Mouse (Mus musculus) cortical plate, adult 2 months (tissue): ENCODE results near the gene Blnk. TPM values are rescaled to one million over a fixed set of nuclear protein-coding genes. Genes with fewer than 3 reads are reported as not detected.

Experiments used
- H3K27ac ChIP-seq: fragments of 200-500 bp; 2 replicates; pipeline ENCODE4 v1.5.1; 2012; ENCODE audit warnings: low read length, control low read depth, inconsistent platforms; ENCODE audit not compliant: insufficient read depth
- H3K4me1 ChIP-seq: fragments of 200-500 bp; 2 replicates; pipeline ENCODE4 v1.6.1; 2011; ENCODE audit warnings: low read length; ENCODE audit not compliant: control insufficient read depth, insufficient read depth
- H3K4me3 ChIP-seq: fragments of 200-500 bp; 2 replicates; pipeline ENCODE4 v1.5.1; 2011; ENCODE audit warnings: mild to moderate bottlenecking, low read length, control low read depth; ENCODE audit not compliant: insufficient read depth
- CTCF ChIP-seq: fragments of 200-500 bp; IDR thresholded peaks from 2 replicates; pipeline ENCODE4 v1.5.1; 2011; ENCODE audit warnings: mild to moderate bottlenecking, control low read depth, low read length; ENCODE audit not compliant: insufficient read depth; ENCODE audit errors: extremely low read depth
- POLR2A ChIP-seq: fragments of 200-500 bp; IDR thresholded peaks from 2 replicates; pipeline ENCODE4 v1.6.1; 2011; ENCODE audit warnings: mild to moderate bottlenecking, low read length, control low read depth; ENCODE audit not compliant: insufficient read depth; ENCODE audit errors: extremely low read depth
- polyA plus RNA-seq: library from polyadenylated mRNA; depleted of rRNA; stranded (reverse); fragments of >200 nt; gene quantifications from 2 replicates; pipeline ENCODE4 v1.2.3, GENCODE M21; 2012

The Blnk gene
- polyA plus RNA-seq, 1 experiment = 8.4 TPM

DNA sequence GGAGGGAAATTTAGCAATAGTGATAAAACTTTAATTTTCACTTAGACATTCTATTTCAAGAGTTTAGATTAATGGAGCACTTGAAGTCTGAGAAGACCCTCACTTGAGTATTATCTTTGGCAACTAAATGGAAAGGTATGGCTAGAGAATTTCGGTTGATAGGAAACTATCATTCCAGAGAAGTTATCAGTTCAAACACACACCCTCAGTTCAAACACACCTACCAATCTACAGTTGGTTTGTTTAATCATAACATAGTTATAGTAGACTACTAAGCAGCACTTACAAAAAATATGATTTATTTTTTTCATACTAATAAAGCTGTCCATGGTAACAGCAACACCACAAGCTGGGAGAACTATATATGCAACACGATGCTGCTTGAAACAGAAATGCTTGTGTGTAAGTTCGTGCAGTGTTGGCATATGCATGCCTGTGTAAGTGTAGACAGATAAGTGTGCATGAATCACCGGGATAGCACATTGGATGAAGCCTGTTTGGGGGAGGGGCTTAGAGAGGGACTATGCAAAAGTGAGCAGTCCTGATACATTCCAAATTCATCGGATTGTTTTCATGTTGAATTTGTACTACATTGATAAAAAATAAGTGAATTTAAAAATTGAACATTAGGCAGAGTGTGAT is 22.9 kb downstream of the Blnk start:
- no peaks in the 10 kb centered on the region; the same call in 1 of the 2 replicates for H3K4me1 ChIP-seq
- no peak overlapping the region for H3K27ac ChIP-seq
- no peak overlapping the region for H3K4me3 ChIP-seq
- TF ChIP-seq POLR2A (no peak), CTCF (no peak)

DNA sequence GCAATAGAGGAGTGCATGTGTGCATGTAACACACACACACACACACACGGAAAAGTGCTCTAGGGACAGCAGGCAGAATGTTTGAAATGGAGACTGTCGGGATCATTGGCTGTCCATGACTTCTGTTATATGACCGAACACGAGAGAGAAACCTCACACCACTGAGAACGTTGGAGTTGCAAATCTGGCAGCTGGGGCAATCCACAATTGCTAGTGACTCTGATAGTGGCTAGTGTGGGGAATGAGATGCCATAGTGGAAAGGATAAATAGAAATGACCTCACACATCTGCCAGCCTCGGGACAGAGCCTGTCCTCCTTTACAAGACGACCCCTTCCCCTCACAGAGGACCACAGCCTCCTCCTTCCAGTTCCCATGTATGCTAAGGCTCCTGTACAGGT is 23.6 kb downstream of the Blnk start:
- H3K4me1 ChIP-seq = no peaks in the 10 kb centered on the region; the same call in 1 of the 2 replicates
- TF ChIP-seq CTCF (no peak), POLR2A (no peak)
- no peak overlapping the region for H3K27ac ChIP-seq

DNA sequence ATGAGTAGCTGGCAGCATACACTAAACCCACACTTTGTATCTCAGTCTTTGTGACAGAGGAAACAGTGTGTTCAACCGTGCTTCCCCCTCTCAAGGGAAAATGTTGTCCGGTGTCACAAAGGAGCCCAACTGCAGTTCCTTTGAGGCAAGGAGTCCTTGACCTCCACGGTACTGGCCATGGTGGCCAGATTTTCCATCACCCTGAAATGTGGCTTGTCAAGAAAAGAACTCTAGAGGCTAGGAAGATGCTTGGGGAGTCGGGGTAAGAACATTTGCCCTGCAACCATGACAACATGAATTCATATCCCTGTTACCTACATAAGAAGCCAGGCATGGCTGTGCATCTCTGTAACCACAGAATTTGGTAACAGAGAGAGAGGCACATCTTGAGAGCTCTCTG is 24.0 kb downstream of the Blnk start:
- Histone ChIP-seq H3K27ac (no peak overlapping the region), H3K4me3 (no peak overlapping the region), H3K4me1 (peaks cover under 1% of the 10 kb centered on the region; the same call in 1 of the 2 replicates)
- TF ChIP-seq CTCF = no peak
- TF ChIP-seq POLR2A = no peak

More for the DNA sequence above, 23.6 kb downstream of the Blnk start:
- no peak overlapping the region for H3K4me3 ChIP-seq

DNA sequence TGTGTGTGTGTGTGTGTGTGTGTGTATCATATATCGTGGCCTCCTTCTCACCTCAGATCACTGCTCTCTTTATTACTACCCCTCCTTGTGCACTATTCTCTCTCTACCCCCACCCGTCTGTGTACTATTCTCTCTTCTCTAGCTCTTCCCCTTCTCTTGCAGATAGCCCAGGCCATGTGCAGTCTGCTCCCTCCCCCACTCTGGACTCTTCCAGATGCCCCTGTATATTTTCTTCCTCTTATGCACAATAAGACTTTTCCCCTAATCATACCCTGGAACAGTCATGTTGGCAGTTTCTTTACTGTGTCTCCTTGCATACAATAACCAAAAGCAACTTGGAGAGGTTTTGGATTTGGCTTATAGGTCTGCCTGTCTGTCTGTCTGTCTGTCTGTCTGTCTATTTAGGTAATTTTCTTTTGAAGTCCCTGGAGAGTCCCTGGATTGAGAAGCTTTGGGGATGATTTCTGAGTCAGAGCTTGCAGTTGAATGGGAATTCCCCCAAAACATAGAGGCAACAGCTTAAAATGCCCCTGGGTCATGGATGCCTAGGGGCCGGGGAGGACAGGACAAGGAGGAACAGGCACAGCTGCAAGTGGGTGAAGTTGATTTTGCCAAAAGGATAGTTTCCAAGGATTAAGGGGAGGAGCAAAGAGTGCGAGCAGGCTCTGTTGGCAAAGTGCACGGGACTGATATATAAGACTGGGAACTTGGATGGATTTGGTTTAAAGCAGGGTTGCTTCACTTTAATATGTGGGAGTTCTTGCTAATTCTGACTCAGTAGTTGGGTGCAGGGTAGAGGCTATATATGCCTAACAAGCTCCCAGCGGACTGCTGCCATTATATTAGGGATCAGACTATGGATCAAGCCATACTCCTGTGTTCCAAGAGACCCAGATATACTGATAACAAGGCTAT is 29.1 kb downstream of the Blnk start:
- TF ChIP-seq POLR2A (no peak), CTCF (no peak)
- Histone ChIP-seq H3K27ac (no peak overlapping the region), H3K4me1 (0 out of 2 replicates have a peak, but pooled peaks cover 1% of the 10 kb centered on the region), H3K4me3 (no peak overlapping the region)

DNA sequence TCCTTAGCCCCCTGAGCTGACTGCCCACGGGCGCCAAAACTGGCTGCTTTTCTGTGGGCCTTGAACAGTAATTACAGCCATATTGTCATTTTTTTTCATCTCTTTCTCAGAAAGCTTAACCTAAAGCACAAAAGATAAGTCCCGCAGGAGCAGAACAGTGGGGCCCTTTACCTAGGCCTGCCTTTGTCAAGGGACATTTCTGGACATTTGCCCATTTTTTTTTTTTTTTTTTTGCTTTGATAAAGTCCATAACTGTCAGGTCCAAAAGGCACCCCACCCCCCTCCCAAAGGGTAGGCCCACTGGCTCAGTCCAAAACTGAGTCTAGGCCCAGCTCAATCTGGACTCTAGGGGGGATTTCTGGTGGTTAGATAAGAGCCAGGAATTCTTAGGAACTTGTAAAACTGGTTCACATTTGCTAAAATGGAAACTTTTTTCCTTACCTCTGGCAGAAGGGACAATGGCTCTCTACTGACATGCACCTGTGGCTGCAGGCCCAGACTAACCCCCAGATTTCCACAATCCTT is 29.9 kb downstream of the Blnk start:
- TF ChIP-seq POLR2A (no peak), CTCF (no peak)
- Histone ChIP-seq H3K4me1 (0 out of 2 replicates have a peak, but pooled peaks cover 1% of the 10 kb centered on the region), H3K27ac (no peak overlapping the region), H3K4me3 (no peak overlapping the region)

DNA sequence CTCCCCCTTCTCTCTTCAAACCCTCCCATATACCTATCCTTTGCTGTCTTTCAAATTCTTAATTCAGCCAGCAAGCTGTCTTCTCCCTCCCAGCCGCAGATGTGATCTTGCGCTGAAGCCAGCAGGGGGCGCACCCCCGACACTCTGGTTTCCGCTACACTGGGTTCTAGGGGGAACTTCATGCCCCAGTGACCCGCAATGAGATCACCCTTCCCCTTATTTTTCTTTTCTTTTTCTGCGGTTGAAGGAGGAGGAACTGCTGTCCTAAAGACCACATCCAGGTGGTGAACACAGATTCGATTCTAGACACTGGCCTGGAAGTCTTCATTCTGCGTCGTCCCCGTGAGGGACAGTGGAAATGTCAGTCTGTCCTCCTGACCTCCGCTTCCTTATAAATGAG is 31.3 kb downstream of the Blnk start:
- TF ChIP-seq CTCF (peak; percentile 27; the same call in 1 of the 2 replicates), POLR2A (no peak)
- H3K4me1 ChIP-seq = 0 out of 2 replicates have a peak, but pooled peaks cover 1% of the 10 kb centered on the region
- H3K4me3 ChIP-seq = no peak overlapping the region
- no peak overlapping the region for H3K27ac ChIP-seq

DNA sequence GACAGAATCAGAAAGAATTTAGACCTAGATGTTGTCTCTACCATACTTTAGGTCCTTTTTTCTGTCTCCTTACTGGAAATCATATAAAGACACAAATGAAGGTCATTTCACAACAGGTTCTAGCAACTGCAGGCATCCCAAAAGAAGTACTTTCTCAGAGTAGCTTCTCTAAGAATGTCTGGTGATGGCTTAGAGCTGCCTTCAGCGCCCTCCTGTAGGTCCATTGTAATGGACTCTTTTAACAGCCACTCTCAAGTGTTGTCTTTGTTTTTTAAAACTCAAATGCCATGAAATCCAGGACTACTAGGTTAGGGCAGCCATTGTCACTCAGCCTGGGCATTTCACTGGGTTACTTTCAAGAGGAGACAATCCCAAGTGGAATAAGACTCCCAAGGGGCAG is 35.4 kb downstream of the Blnk start:
- no peaks in the 10 kb centered on the region for H3K4me1 ChIP-seq
- no peak overlapping the region for H3K27ac ChIP-seq
- TF ChIP-seq POLR2A (no peak), CTCF (no peak)
- H3K4me3 ChIP-seq = no peak overlapping the region

DNA sequence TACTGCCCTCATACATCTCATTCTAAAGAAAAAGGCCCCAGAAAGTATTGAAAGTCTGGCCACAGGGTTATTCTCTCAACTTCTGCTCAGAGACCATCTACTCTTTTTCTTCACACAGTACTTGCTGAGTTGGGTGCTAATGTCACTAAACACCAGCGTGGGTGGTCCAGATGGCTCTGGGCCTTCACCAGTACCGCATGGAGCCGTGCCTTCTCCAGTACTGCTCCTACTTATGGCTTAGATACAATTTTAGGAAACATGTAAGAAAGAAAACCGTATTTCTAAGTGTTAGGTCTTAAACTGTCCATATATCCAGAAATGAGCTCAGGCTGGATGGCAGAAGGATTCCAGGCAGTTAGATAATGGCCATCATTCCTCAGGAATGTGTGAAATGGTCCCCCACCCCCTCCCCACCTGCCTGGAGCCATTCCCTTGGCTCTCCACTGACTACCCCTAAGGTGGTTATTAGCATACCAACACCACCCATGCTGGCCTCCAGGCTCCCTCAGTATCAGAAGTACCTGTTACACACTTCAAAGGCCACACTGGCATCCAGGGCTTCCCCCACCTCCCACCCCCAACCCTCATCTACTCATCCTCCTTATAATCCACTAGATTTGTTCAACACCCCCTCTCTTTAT is 47.3 kb downstream of the Blnk start:
- no peaks in the 10 kb centered on the region for H3K4me1 ChIP-seq
- H3K4me3 ChIP-seq = no peak overlapping the region
- H3K27ac ChIP-seq = no peak overlapping the region
- TF ChIP-seq POLR2A (no peak), CTCF (no peak)

DNA sequence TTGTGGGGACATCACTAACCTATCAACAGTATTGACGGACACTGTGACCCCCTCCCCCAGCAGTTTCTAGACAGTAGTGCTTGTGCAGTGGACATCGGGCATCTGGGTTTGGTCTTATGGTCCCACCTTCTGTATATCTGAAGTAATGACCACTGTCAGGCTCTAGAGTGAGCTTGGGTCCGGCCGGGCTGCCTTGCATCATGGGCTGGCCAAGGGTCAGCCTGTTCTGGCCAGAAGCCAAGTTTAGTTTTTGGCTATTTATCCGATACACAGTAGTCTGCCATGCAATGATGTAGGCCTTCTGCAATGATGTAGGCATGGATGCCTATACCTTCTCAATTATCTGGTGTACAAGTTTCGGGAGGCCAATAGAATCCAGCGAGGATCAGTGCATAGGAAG is 50.8 kb downstream of the Blnk start:
- H3K27ac ChIP-seq = no peak overlapping the region
- no peaks in the 10 kb centered on the region for H3K4me1 ChIP-seq
- TF ChIP-seq POLR2A (no peak), CTCF (no peak)
- no peak overlapping the region for H3K4me3 ChIP-seq
